Mouse (Mus musculus) heart, postnatal 25 days (tissue): ENCODE measurements at regions not wholly inside any gene's neighbourhood (a gene's known extent, or its start where the extent isn't known, plus 50 kb on each side); places are given as distances from the start of the nearest gene placed in this dataset.

Source experiments
- DNase-seq: peaks from one replicate; pipeline ENCODE4 v3.0.0; 2022; ENCODE audit warnings: low spot score
- intact Hi-C: fragments of 180-260 bp; cut with DNase I; formaldehyde crosslinking; loops from one replicate; pipeline ENCODE4 v1.15.1; 2025

DNA sequence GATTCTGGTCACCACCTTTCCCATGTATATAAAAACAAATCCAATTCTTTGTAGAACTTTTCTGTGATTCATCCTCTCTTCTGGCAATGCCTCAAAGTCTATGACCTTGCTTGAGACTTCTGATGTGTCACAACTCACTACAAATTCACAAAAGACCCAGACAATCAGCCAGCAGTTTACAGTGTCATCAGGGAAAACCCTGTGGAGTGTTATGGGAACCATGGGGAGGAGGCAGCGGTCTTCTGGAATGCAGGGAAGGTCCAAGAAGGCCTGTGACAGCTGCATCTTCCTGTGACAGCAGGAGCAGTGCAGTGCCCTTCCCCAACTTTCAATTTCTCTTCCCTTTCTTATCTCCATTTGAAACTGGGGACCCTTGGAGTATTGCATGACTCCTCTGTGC is 877.9 kb downstream of the A830018L16Rik start:
- intact Hi-C loops: no loop called here
- DNase-seq: no peak

DNA sequence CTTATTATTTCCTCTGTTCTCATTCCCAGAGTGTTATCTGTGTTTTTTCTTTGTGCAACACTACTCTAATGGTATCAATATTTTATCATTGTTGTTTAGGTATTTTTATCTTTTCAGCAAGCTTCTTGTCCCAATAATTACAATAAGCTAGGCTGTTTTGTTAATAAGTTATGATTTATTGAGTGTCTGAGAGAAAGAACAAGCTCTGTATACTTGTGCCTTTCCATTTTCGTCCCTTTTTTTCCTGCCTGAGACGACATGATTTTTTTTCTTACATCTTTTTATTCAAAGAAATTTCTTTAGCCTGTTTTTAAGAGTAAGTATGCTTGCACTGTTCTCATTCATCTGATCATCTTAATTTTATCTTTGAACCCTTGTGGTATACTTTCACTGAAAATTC is 904.1 kb downstream of the A830018L16Rik start:
- no peak for DNase-seq
- intact Hi-C loops: no loop called here

DNA sequence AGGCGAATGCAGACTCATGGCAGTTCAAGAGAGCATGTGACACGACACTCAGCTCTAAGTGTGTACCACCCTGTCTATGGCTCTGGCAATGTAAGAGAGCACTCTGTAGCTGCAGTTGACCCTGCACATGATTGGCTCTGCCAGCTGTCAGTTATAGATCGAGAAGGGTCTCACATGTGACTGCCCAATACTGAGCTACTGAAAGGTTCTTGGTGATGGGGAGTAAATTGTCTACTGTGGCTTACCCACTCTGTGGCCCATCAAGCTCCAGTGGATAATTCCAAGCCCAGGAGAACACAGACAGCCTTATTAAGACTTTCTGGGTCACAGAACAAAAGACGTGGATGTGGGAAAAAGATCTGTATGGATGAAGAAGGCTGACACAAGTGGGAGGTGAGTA is 920.3 kb downstream of the A830018L16Rik start:
- intact Hi-C loops: no loop called here
- no peak for DNase-seq

DNA sequence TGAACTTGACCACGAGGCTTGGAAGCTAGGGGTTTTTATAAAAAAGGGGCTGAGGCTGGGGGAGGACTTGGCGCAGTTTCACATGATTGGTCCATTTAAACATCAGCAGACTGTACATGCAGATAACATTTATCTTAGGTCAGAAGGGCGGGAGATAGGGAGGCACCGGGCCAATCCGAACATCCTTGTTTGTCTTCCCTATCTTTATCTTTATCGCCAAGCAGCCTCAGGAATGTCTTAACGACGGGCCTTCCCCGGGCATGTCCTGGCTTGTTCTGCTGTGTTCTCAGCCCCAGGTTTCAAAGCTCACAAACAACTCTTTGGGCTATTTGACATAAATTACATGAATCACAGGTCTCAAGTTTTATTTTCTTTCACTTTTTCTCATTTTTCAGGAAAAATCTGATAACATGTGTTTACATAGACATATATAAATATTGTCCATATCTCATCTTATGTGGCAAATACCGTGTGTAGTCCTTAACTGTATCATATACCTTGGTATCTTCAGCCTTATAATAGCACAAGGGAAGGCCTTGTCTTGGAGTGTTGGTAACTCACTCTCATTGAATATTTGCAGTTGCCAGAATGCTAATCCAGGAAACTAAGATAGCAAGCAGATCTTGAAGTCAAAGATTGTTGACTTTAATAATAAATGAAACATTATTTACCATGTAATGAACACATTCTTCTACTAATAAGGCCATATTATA is 931.0 kb downstream of the A830018L16Rik start:
- intact Hi-C loops: no loop called here
- DNase-seq: no peak

DNA sequence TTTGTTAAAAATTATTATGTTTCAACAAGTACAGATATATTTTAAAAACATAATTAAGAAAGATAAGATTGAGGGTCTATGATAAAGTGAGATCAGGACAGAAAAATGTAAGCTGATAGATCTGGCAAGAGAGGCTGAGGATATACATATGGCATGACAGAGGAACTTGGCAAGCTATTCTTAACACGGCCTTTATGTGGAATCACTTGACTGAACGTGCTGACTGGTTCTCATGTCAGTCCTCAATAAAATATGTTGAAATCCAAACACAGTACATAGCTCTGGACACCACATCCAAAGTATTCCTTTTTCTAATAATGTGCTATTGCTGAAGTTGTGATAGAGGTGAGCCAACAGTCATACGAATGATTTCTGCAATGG is 931.5 kb downstream of the A830018L16Rik start:
- no peak for DNase-seq
- intact Hi-C loops: no loop called here

DNA sequence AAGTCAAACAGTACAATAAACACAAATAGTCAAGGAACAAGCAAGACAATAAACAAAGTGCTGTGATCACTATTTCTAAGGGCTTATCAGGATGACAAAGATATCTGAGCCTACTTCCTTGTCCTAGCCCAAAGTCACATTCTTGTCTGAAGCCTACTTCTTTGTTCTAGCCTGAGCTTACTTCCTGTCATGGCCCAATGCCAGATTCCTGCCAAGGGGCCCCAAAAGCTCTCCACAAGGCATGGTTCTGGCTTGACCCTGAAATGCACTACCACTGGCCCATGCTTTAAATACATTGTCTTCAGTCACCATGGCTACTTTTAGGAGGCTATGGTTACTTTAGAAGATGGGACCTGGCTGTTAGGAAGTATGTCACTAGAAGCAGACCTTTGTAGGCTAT is 940.6 kb downstream of the A830018L16Rik start:
- intact Hi-C loops: no loop called here
- no peak for DNase-seq

DNA sequence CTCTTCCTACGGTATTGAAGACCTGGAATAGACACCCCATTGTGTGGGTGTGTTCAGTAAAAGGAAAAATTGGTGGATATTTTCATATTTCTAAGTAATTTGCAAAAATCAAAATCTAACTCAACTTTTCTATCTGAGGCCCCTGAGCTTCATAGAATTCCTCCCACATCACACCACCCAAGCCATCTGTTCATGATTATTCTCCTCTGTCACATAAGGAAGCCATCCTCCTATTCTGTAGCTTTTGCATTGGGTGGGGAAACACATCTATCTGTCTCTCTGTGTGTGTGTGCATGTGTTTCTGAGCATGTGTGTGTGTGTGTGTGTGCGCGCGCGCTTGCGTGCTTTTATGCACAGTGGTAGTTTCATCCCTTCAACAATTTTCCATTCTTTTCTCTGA is 954.0 kb downstream of the A830018L16Rik start:
- intact Hi-C loops: no loop called here

DNA sequence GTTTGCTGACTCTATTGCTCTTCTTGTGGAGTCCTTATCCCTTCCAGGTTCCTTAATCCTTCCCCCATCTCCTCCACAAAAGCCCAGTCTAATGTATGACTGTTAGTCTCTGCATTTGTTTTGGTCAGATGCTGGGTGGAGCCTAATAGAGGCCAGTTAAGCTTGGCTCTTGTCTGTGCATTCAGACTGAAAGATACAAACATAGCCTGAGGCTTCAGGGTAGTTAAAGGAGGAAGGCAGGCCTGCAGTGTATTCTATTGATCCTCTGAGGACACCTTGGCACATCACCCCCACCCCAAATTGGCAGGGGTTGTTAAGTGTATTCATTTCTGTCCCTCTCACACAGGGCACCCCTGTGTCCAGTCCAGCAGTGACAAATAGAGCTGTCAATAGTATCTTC is 959.1 kb downstream of the A830018L16Rik start:
- intact Hi-C loops: no loop called here
- DNase-seq: no peak

More for the DNA sequence above, 954.0 kb downstream of the A830018L16Rik start:
- no peak for DNase-seq

DNA sequence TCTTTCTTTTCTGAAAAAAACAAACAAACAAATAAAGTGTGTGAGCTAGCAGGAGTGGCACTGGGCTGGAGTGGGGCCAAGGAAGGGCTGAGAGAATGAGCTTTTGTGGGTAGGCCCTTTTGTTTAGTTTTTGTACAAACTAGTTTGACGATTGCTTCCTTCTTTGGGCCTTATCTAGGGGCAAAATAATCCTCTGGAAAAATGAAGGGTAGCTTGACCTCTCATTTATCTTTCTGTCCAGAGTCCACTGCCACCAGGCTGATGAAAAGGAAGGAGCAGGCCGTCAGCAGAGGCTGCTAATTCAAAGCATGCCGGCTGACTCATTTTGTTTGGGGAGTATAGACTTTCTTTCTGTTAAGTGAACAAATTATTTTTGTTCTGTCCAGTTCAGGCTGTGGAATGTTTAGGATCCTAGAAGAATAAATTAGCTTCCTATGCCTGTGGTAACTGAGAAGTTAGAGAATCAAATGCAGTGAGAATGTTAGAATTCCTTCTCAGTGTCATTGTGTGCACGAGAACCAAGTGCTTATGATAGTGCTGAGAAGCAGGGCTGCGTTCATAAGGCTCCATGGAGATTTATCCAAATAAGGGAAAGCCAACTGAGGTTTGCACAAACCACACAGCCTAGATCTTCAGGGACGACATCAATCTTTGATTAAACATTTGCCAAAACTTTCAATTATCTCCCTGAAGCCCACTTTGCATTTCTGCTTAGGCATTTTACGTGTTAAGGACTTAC is 984.4 kb downstream of the A830018L16Rik start:
- no peak for DNase-seq
- intact Hi-C loops: no loop called here

DNA sequence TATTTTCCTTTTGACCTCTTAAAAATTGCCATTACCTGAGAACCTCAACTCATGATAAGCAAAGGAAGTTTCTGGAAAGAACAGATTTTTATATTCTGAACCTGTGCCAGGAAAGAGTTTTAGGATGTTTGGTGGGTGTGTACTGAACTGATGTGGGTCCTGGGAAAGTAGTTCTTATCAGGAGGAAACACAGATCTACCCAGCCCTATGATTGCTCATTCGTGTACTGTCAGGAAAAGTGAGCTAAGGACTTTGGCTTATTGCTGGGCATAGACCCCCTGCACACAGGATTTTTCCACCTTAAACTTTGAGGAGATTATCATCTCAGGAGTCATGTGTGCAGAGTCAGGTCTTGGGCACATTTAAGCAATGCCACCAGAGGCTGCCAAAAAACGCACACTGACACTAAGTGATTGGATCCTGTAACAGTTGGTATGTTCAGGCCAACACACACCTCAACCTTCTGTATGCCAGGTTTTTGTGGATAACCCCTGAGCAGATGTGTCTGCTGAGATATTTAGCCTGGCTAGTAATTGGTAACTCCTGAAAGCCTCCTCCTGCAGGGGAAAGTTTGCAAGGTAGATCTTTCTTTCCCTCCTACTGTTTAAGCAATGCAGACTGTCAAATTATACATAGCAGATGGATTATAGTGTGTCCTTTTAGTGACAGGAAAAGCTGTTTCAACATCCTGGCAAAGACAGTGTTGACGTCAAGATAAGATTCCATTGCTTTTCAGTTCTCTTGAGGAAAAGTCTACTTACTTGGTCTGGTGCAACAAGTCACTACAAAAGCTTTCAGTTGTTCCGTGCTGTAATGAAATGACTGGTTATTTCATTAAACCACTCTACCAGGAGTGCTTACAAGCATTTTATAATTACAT is 991.7 kb downstream of the A830018L16Rik start:
- DNase-seq: peak; percentile 19
- intact Hi-C loops: loop anchor here (5.0 to 10.0 kb wide), 3 partner anchors 329 to 432 kb away; no protein-coding TSS in a partner anchor

DNA sequence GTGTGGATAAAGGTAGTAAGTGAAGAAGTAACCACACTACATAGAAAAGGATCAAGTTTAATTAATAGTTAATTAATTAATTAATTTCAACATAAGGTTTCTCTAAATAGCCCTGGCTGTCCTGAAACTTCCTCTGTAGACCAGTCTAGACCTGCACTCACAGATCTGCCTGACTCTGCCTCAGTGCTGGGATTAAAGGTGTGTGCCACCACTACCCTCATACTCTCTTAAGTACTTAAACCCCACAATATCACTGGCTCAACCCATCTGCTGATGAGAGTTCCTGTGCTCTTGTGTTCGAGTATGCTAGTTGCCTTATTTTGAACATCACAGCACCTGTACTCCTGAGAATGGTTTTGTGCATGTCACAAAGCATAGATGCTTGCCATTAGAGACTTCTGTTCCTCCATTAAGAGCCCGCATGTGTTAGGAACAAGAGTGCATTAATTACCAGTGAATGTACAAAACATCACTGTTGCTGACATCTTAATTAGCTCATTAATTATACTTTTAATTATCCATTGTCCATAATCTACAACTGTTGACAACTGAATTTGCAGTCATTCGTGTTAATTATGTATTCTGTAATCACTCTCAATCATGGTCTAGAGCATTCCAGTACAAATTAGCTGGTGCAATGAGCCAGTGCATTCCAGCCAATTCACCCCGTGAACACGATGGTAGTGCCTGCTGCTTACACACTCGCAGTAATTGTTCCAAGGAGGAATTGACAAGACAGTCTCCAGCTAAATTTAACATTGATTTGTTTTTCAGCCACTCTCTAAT is 996.0 kb downstream of the A830018L16Rik start:
- intact Hi-C loops: loop anchor here (5.0 to 10.0 kb wide), 3 partner anchors 325 to 427 kb away; no protein-coding TSS in a partner anchor
- no peak for DNase-seq

DNA sequence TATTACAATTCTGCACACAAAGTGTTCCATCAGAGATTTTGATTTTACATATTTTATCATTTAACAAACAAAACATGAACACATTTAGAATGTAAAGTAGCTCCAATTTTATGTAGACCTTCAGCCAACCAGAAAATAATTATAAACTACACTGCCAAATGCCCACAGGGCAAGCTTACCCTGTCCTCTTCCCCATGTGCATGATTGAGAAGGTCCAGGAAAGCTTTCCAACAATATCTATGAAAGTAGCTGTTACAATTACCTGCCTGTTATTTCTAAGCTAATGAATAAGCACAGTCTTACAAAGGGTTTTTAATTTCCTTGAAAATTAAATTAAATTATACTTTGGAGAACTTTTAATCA is 996.6 kb downstream of the A830018L16Rik start:
- intact Hi-C loops: no loop called here
- no peak for DNase-seq

DNA sequence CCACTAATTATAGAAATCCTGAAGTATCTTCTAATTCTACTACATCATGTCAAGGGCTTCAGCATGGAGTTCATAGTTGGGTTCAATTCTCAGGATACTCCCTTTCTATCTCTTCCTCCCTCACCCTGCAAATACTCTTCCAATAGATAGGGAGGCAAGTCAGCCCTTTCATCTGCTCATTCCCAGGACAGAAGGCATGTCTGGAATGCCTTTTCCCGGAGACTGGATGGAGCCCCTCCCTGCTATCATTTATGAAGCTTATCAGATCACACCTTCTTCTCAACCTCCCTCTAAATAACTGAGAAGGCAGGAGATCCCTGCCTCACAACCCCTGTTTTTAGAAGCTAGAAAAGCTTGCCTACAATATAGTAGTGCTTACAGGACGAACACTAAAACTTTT is 1010.6 kb downstream of the A830018L16Rik start:
- intact Hi-C loops: no loop called here
- no peak for DNase-seq

DNA sequence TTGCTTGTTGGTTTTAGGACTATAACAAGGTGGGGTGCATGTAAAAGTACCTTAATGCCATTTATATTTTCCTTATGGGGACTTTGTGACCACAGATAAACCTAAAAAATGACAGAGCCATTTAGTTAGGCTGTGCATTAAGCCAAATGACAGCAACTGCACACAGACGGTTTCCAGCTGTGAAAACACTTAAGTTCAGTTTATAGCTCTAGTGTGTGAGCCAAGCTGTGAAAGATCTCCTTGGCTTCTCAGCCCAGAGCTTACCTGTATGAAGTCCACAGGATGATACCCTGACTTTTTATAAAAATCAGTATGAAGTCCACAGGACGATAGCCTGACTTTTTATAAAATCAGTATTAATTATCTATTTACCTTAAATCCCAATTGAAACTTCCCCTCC is 1024.0 kb downstream of the A830018L16Rik start:
- no peak for DNase-seq
- intact Hi-C loops: no loop called here

DNA sequence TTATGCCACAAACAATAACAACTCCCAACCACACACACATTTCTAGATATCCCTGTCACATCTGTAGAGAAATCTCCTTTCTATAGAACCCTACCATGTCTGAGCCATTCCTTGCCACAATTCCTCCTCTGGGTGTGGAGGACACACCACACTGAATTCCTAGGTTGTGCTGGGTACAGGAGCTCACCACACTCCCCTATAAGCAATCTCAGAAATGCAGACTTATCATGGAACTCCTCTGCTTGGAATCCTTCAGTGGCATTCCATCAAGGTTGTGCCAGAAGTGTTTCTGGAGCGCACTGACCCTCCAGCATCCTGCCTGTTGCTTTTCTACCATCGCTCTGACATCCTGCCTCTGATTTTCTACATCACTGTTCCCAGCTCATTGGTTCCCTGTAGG is 1052.3 kb downstream of the A830018L16Rik start:
- DNase-seq: no peak
- intact Hi-C loops: no loop called here

DNA sequence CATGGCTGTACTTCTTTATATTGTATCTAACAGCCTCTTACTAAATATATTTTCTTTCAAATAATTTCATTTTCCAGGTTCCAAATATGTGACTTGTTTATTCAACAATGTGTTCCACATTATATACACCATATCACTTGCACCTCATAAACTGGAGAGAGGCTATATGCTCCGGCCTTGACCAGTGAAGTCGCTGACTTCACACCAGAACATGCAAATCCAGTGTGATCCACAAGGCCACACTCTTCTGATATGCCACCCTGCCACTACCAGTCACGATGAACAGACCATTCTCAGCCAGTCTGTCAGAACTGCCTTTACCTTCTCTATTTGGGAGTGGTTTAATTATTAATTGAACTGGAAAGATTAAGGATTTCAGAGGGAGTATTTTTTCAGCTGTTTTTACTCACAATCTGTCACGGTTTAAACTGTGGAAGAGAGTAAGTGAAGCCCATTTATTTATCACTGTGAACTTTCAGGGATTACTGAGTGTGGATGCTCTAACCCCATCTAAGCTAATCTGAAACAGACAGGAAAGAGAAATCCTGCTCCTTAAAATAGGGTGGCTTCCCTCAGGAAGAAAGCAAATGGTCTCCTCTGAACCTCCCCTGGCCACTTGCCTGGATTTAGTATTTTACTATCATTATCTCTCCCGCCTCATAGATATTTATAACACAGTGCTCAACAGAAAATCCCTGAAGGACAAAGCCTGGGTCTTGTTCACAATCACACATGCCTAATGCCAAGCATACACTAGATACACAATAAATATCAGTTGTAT is 1065.3 kb downstream of the A830018L16Rik start:
- no peak for DNase-seq
- intact Hi-C loops: no loop called here

DNA sequence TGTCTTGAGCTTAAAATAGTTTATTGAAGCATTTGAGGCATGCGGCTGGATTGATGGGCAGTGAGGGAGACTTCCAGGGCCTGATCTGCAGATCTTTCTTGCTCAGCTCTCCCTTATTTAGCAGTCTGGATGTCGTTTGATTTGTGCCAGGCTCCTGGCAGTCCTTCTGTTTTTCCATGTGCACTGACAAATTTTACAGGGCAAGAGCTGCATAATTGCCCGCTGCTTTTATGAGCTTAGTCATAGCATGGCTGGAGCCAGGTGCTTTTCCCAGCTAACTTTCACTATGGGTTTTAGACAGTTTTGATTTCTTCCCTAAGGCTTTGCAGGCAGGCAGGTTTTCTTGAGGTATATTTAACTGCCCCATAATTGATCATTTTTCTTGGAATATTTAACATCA is 1086.5 kb downstream of the A830018L16Rik start:
- intact Hi-C loops: no loop called here
- DNase-seq: no peak

DNA sequence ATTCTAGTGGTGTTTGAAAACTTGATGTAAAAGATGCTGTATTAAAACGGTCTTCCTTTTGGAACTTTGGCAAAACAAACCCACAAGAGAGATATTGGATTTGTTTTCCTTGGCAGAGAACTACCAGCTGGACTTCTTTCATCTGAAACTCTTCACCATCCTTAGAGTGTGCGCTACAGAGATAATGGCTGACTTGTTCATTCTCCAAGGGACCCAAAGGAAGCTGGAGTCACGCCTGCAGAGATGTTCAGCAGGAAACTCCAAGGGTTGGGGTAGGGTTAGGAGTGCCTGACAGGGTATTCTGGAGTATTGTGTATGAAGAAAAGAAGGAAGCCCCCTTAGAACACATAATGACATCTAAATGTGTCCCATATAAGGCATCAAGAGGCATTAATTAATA is 1094.1 kb downstream of the A830018L16Rik start:
- no peak for DNase-seq
- intact Hi-C loops: no loop called here

DNA sequence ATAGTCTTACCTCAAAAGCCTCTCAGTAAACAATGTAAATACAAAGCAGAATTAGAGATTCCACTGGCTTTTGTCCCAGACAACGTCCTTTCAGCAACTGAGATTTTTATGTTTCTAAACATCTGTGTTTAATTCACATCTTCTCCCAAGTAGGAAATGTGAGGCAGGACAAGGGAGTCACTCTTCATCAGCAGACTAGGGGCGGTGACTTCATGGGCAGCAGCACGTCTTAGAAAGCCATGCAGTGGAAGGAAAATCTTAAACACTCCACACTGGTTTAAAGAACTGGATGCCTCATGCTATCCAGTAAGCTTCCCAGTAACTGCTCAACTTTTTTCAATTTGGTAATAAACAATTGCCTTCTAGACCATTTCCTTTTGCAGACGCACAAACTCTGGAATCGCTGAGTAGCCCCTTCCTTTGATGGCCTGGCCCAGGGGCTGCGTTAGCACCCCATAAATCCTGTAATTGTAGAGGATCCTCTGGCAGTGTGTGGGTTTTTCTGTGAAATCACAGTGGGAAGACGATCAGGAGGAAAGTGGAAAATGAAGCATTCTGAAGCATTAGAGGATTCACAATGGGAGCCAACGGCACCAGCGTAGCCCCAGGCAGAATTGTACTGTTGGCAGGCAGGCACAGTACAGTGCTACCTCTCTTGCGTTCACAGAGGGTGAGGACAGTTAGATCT is 1096.4 kb downstream of the A830018L16Rik start:
- no peak for DNase-seq
- intact Hi-C loops: no loop called here
